Mouse (Mus musculus) E14TG2a.4 (cell line): ENCODE measurements around the gene Fcgr4.
"Not testable (repeated sequence)": the region's sequence is repeated elsewhere in the genome, so short reads cannot be mapped to it uniquely, and the experiment has no call there.

ENCODE experiments used
- H3K27me3 ChIP-seq: 2 replicates; pipeline ENCODE4 v1.6.1; 2014; ENCODE audit warnings: low read length, control low read depth; ENCODE audit not compliant: insufficient read depth
- H3K36me3 ChIP-seq: 2 replicates; pipeline ENCODE4 v1.6.1; 2014; ENCODE audit warnings: low read length, control low read depth; ENCODE audit not compliant: insufficient read depth
- H3K4me1 ChIP-seq: replicated peaks from 2 replicates; pipeline ENCODE4 v1.6.1; 2014; ENCODE audit warnings: low read depth, low read length, control low read depth
- H3K4me3 ChIP-seq: replicated peaks from 2 replicates; pipeline ENCODE4 v1.5.1; 2014; ENCODE audit warnings: mild to moderate bottlenecking, low read length
- H3K9me3 ChIP-seq: 2 replicates; pipeline ENCODE4 v1.6.1; 2014; ENCODE audit warnings: low read length, control low read depth

Gene Fcgr4

GRCm38 (mm10) chr1:171066583-171066982 lies 47.9 kb downstream of the Fcgr4 start:
- H3K36me3 ChIP-seq, H3K4me3 ChIP-seq, H3K4me1 ChIP-seq: not testable (repeated sequence)
- peaks cover 22% of the 10 kb centered on the region for H3K27me3 ChIP-seq
- H3K9me3 ChIP-seq: peaks cover 16% of the 10 kb centered on the region

GRCm38 (mm10) chr1:171067928-171068327 lies 49.2 kb downstream of the Fcgr4 start:
- H3K27me3 ChIP-seq: peaks cover 22% of the 10 kb centered on the region
- H3K4me1 ChIP-seq, H3K9me3 ChIP-seq, H3K4me3 ChIP-seq, H3K36me3 ChIP-seq: not testable (repeated sequence)

GRCm38 (mm10) chr1:171069508-171069907 lies 50.8 kb downstream of the Fcgr4 start:
- not testable (repeated sequence) for H3K4me1 ChIP-seq, H3K4me3 ChIP-seq, H3K36me3 ChIP-seq, H3K9me3 ChIP-seq
- H3K27me3 ChIP-seq: peaks cover 19% of the 10 kb centered on the region

- H3K4me1 ChIP-seq, H3K36me3 ChIP-seq, H3K9me3 ChIP-seq: not testable (repeated sequence)
- H3K27me3 ChIP-seq: peaks cover 16% of the 10 kb centered on the region
- H3K4me3 ChIP-seq: 0 out of 2 replicates have a peak overlapping the region, but pooled peaks have one; percentile 45
Measured at GRCm38 (mm10) chr1:171070879-171071278, 52.2 kb downstream of the Fcgr4 start.

GRCm38 (mm10) chr1:171071726-171072125 lies 53.0 kb downstream of the Fcgr4 start:
- H3K4me3 ChIP-seq, H3K4me1 ChIP-seq, H3K36me3 ChIP-seq, H3K9me3 ChIP-seq: not testable (repeated sequence)
- H3K27me3 ChIP-seq: peaks cover 19% of the 10 kb centered on the region

GRCm38 (mm10) chr1:171072217-171072616 lies 53.5 kb downstream of the Fcgr4 start:
- not testable (repeated sequence) for H3K4me3 ChIP-seq, H3K4me1 ChIP-seq, H3K36me3 ChIP-seq, H3K9me3 ChIP-seq
- peaks cover 19% of the 10 kb centered on the region for H3K27me3 ChIP-seq

GRCm38 (mm10) chr1:171074283-171074682 lies 55.6 kb downstream of the Fcgr4 start:
- H3K4me3 ChIP-seq, H3K9me3 ChIP-seq, H3K36me3 ChIP-seq, H3K4me1 ChIP-seq: not testable (repeated sequence)
- H3K27me3 ChIP-seq: peaks cover 16% of the 10 kb centered on the region

- not testable (repeated sequence) for H3K9me3 ChIP-seq, H3K4me3 ChIP-seq, H3K4me1 ChIP-seq, H3K27me3 ChIP-seq, H3K36me3 ChIP-seq
Measured at GRCm38 (mm10) chr1:171076176-171076575, 57.5 kb downstream of the Fcgr4 start.

GRCm38 (mm10) chr1:171077192-171077591 lies 58.5 kb downstream of the Fcgr4 start:
- not testable (repeated sequence) for H3K4me3 ChIP-seq, H3K9me3 ChIP-seq, H3K36me3 ChIP-seq, H3K27me3 ChIP-seq, H3K4me1 ChIP-seq

GRCm38 (mm10) chr1:171077955-171078354 lies 59.2 kb downstream of the Fcgr4 start:
- H3K9me3 ChIP-seq, H3K36me3 ChIP-seq, H3K4me1 ChIP-seq, H3K4me3 ChIP-seq, H3K27me3 ChIP-seq: not testable (repeated sequence)

GRCm38 (mm10) chr1:171078419-171078818 lies 59.7 kb downstream of the Fcgr4 start:
- H3K9me3 ChIP-seq, H3K36me3 ChIP-seq, H3K4me1 ChIP-seq, H3K4me3 ChIP-seq, H3K27me3 ChIP-seq: not testable (repeated sequence)

- H3K4me3 ChIP-seq, H3K36me3 ChIP-seq, H3K27me3 ChIP-seq, H3K4me1 ChIP-seq, H3K9me3 ChIP-seq: not testable (repeated sequence)
Measured at GRCm38 (mm10) chr1:171079345-171079744, 60.6 kb downstream of the Fcgr4 start.
